Mouse (Mus musculus): ENCODE data around the gene Olfr704. TPM values are rescaled to one million over a fixed set of nuclear protein-coding genes. Genes with fewer than 3 reads are reported as not detected.
"Not testable (repeated sequence)": the region's sequence is repeated elsewhere in the genome, so short reads cannot be mapped to it uniquely, and the experiment has no call there.

The Olfr704 gene
- polyA plus RNA-seq, 1 experiment, result not detected

- H3K79me2 ChIP-seq (ENCODE audit: control insufficient read depth, insufficient read depth), result no peaks in the 10 kb centered on the region
- H3K36me3 ChIP-seq (ENCODE audit: control insufficient read depth, insufficient read depth), result no peaks in the 10 kb centered on the region
- TF ChIP-seq CEBPB (IDR thresholded peaks at IDR 0.05; ENCODE audit: insufficient read depth, poor library complexity, severe bottlenecking), result no peak
- TF ChIP-seq POLR2AphosphoS2 (IDR thresholded peaks at IDR 0.05; ENCODE audit: insufficient read length, low read depth), result no peak
- TF ChIP-seq MYOD1 (IDR thresholded peaks at IDR 0.05; ENCODE audit: control insufficient read depth in 1 of 3, insufficient read length in 2 of 3, low read depth in 2 of 3), result no peak
- TF ChIP-seq MAX (IDR thresholded peaks at IDR 0.05; ENCODE audit: low read depth), result no peak
- TF ChIP-seq REST (IDR thresholded peaks at IDR 0.05; ENCODE audit: insufficient read depth, insufficient read length), result no peak
- no peak for TF ChIP-seq MYOG (IDR thresholded peaks at IDR 0.05; ENCODE audit: control insufficient read depth in 1 of 3, insufficient read depth in 1 of 3, insufficient read length in 2 of 3, low read depth in 2 of 3)
- no peak for TF ChIP-seq POLR2A (IDR thresholded peaks at IDR 0.05; ENCODE audit: insufficient read length, low read depth)
- TF ChIP-seq SRF (IDR thresholded peaks at IDR 0.05; ENCODE audit: control insufficient read depth, insufficient read length, low read depth), result no peak
- TF ChIP-seq TCF12 (IDR thresholded peaks at IDR 0.05; ENCODE audit: insufficient read depth, poor library complexity, severe bottlenecking), result no peak
- TF ChIP-seq E2F4 (IDR thresholded peaks at IDR 0.05; ENCODE audit: insufficient read depth), result no peak
- no peak for TF ChIP-seq TCF3 (IDR thresholded peaks at IDR 0.05; ENCODE audit: insufficient read length, low read depth)
- no peak within 1 kb of the TSS for H3K4me2 ChIP-seq (ENCODE audit: low read depth)
- H3ac ChIP-seq (ENCODE audit: control insufficient read depth, insufficient read length), result no peak within 1 kb of the TSS
- no peaks in the 10 kb centered on the region for H3K27me3 ChIP-seq (ENCODE audit: control insufficient read depth, insufficient read depth, insufficient read length)
- H3K4me3 ChIP-seq, result no peak within 1 kb of the TSS
Observed at GRCm38 (mm10) chr7:106843060-106843459, 19.9 kb upstream of the Olfr704 start, which contains the start of gene Olfr703. Gene Olfr703, plus strand, starts transcription at chr7:106843360.

GRCm38 (mm10) chr7:106876791-106877190 lies 13.8 kb downstream of the Olfr704 start, which contains the start of gene Olfr705:
Gene Olfr705, minus strand, starts transcription at chr7:106876891.
- H3K36me3 ChIP-seq (ENCODE audit: control insufficient read depth, insufficient read depth), result no peaks in the 10 kb centered on the region
- H3K4me2 ChIP-seq (ENCODE audit: low read depth), result no peak within 1 kb of the TSS
- H3K4me3 ChIP-seq, result no peak within 1 kb of the TSS
- no peaks in the 10 kb centered on the region for H3K27me3 ChIP-seq (ENCODE audit: control insufficient read depth, insufficient read depth, insufficient read length)
- H3ac ChIP-seq (ENCODE audit: control insufficient read depth, insufficient read length), result no peak within 1 kb of the TSS
- TF ChIP-seq USF1 (IDR thresholded peaks at IDR 0.05; ENCODE audit: low read depth), result no peak
- TF ChIP-seq SRF (IDR thresholded peaks at IDR 0.05; ENCODE audit: control insufficient read depth, insufficient read length, low read depth), result no peak
- no peak for TF ChIP-seq MYOD1 (IDR thresholded peaks at IDR 0.05; ENCODE audit: control insufficient read depth in 1 of 3, insufficient read length in 2 of 3, low read depth in 2 of 3)
- TF ChIP-seq TCF12 (IDR thresholded peaks at IDR 0.05; ENCODE audit: insufficient read depth, poor library complexity, severe bottlenecking), result no peak
- no peak for TF ChIP-seq CEBPB (IDR thresholded peaks at IDR 0.05; ENCODE audit: insufficient read depth, poor library complexity, severe bottlenecking)
- TF ChIP-seq MYOG (IDR thresholded peaks at IDR 0.05; ENCODE audit: control insufficient read depth in 1 of 3, insufficient read depth in 1 of 3, insufficient read length in 2 of 3, low read depth in 2 of 3), result no peak
- no peak for TF ChIP-seq TCF3 (IDR thresholded peaks at IDR 0.05; ENCODE audit: insufficient read length, low read depth)
- no peak for TF ChIP-seq POLR2A (IDR thresholded peaks at IDR 0.05; ENCODE audit: insufficient read length, low read depth)
- no peak for TF ChIP-seq E2F4 (IDR thresholded peaks at IDR 0.05; ENCODE audit: insufficient read depth)
- TF ChIP-seq POLR2AphosphoS2 (IDR thresholded peaks at IDR 0.05; ENCODE audit: insufficient read length, low read depth), result no peak
- TF ChIP-seq REST (IDR thresholded peaks at IDR 0.05; ENCODE audit: insufficient read depth, insufficient read length), result no peak
- no peak for TF ChIP-seq MAX (IDR thresholded peaks at IDR 0.05; ENCODE audit: low read depth)
- no peaks in the 10 kb centered on the region for H3K79me2 ChIP-seq (ENCODE audit: control insufficient read depth, insufficient read depth)

GRCm38 (mm10) chr7:106888062-106888461 lies 25.1 kb downstream of the Olfr704 start, which contains the start of gene Olfr706:
Gene Olfr706, minus strand, starts transcription at chr7:106888162.
- Histone ChIP-seq H3K36me3 (ENCODE audit: control insufficient read depth, insufficient read depth) (no peaks in the 10 kb centered on the region), H3K79me2 (ENCODE audit: control insufficient read depth, insufficient read depth) (no peaks in the 10 kb centered on the region), H3K4me2 (ENCODE audit: low read depth) (no peak within 1 kb of the TSS), H3K27me3 (ENCODE audit: control insufficient read depth, insufficient read depth, insufficient read length) (no peaks in the 10 kb centered on the region), H3ac (ENCODE audit: control insufficient read depth, insufficient read length) (no peak within 1 kb of the TSS), H3K4me3 (no peak within 1 kb of the TSS)
- TF ChIP-seq E2F4 (IDR thresholded peaks at IDR 0.05; ENCODE audit: insufficient read depth) (no peak), REST (IDR thresholded peaks at IDR 0.05; ENCODE audit: insufficient read depth, insufficient read length) (no peak), MAX (IDR thresholded peaks at IDR 0.05; ENCODE audit: low read depth) (no peak), MYOD1 (IDR thresholded peaks at IDR 0.05; ENCODE audit: control insufficient read depth in 1 of 3, insufficient read length in 2 of 3, low read depth in 2 of 3) (no peak), POLR2AphosphoS2 (IDR thresholded peaks at IDR 0.05; ENCODE audit: insufficient read length, low read depth) (no peak), TCF3 (IDR thresholded peaks at IDR 0.05; ENCODE audit: insufficient read length, low read depth) (no peak), POLR2A (IDR thresholded peaks at IDR 0.05; ENCODE audit: insufficient read length, low read depth) (no peak), USF1 (IDR thresholded peaks at IDR 0.05; ENCODE audit: low read depth) (no peak), CEBPB (IDR thresholded peaks at IDR 0.05; ENCODE audit: insufficient read depth, poor library complexity, severe bottlenecking) (no peak), TCF12 (IDR thresholded peaks at IDR 0.05; ENCODE audit: insufficient read depth, poor library complexity, severe bottlenecking) (no peak), MYOG (IDR thresholded peaks at IDR 0.05; ENCODE audit: control insufficient read depth in 1 of 3, insufficient read depth in 1 of 3, insufficient read length in 2 of 3, low read depth in 2 of 3) (no peak), SRF (IDR thresholded peaks at IDR 0.05; ENCODE audit: control insufficient read depth, insufficient read length, low read depth) (no peak)

GRCm38 (mm10) chr7:106901141-106901540 lies 38.2 kb downstream of the Olfr704 start, which contains the start of gene Olfr707:
Gene Olfr707, minus strand, starts transcription at chr7:106901241.
- H3K4me3 ChIP-seq; H3K4me2 ChIP-seq (ENCODE audit: low read depth); H3K36me3 ChIP-seq (ENCODE audit: control insufficient read depth, insufficient read depth); H3K79me2 ChIP-seq (ENCODE audit: control insufficient read depth, insufficient read depth); H3K27me3 ChIP-seq (ENCODE audit: control insufficient read depth, insufficient read depth, insufficient read length); H3ac ChIP-seq (ENCODE audit: control insufficient read depth, insufficient read length): not testable (repeated sequence)

GRCm38 (mm10) chr7:106907676-106908075 lies 44.7 kb downstream of the Olfr704 start, which contains the start of gene Olfr1532-ps1:
Gene Olfr1532-ps1, plus strand, starts transcription at chr7:106908001.
- TF ChIP-seq MYOG (IDR thresholded peaks at IDR 0.05; ENCODE audit: control insufficient read depth in 1 of 3, insufficient read depth in 1 of 3, insufficient read length in 2 of 3, low read depth in 2 of 3) (no peak), TCF3 (IDR thresholded peaks at IDR 0.05; ENCODE audit: insufficient read length, low read depth) (no peak), POLR2A (IDR thresholded peaks at IDR 0.05; ENCODE audit: insufficient read length, low read depth) (no peak), MYOD1 (IDR thresholded peaks at IDR 0.05; ENCODE audit: control insufficient read depth in 1 of 3, insufficient read length in 2 of 3, low read depth in 2 of 3) (no peak), REST (IDR thresholded peaks at IDR 0.05; ENCODE audit: insufficient read depth, insufficient read length) (no peak), CEBPB (IDR thresholded peaks at IDR 0.05; ENCODE audit: insufficient read depth, poor library complexity, severe bottlenecking) (no peak), MAX (IDR thresholded peaks at IDR 0.05; ENCODE audit: low read depth) (no peak), TCF12 (IDR thresholded peaks at IDR 0.05; ENCODE audit: insufficient read depth, poor library complexity, severe bottlenecking) (no peak), SRF (IDR thresholded peaks at IDR 0.05; ENCODE audit: control insufficient read depth, insufficient read length, low read depth) (no peak), E2F4 (IDR thresholded peaks at IDR 0.05; ENCODE audit: insufficient read depth) (no peak), USF1 (IDR thresholded peaks at IDR 0.05; ENCODE audit: low read depth) (no peak), POLR2AphosphoS2 (IDR thresholded peaks at IDR 0.05; ENCODE audit: insufficient read length, low read depth) (no peak)
- Histone ChIP-seq H3K27me3 (ENCODE audit: control insufficient read depth, insufficient read depth, insufficient read length) (no peaks in the 10 kb centered on the region), H3ac (ENCODE audit: control insufficient read depth, insufficient read length) (no peak within 1 kb of the TSS), H3K4me2 (ENCODE audit: low read depth) (no peak within 1 kb of the TSS), H3K79me2 (ENCODE audit: control insufficient read depth, insufficient read depth) (no peaks in the 10 kb centered on the region), H3K36me3 (ENCODE audit: control insufficient read depth, insufficient read depth) (no peaks in the 10 kb centered on the region), H3K4me3 (no peak within 1 kb of the TSS)

Data from myocyte (in vitro differentiated cells).